Mouse (Mus musculus) frontal cortex, postnatal 10 days (tissue): ENCODE results near the gene Atox1.
A peak's percentile ranks its signal among the peaks of the same experiment; 100 is the strongest.
"Not testable (repeated sequence)": the region's sequence is repeated elsewhere in the genome, so short reads cannot be mapped to it uniquely, and the experiment has no call there.

Experiments used
- DNase-seq, 2 experiments: peaks; one replicate each; pipeline ENCODE4 v3.0.0; 2022; ENCODE audit warnings: low spot score in 2 of 2, mixed read lengths in 1 of 2

Gene Atox1

GRCm38 (mm10) chr11:55453640-55454039, 7.4 kb downstream of the Atox1 start:
- no peak for DNase-seq

GRCm38 (mm10) chr11:55450311-55450710, 10.7 kb downstream of the Atox1 start:
- no peak for DNase-seq

GRCm38 (mm10) chr11:55449531-55449930, 11.5 kb downstream of the Atox1 start:
- DNase-seq = no peak

GRCm38 (mm10) chr11:55446579-55446978, 14.5 kb downstream of the Atox1 start:
- DNase-seq = peak in 1 of 2 experiments; percentile 81

- DNase-seq = no peak
These were observed 16.3 kb downstream of the Atox1 start for GRCm38 (mm10) chr11:55444772-55445171.

GRCm38 (mm10) chr11:55439718-55440117, 21.3 kb downstream of the Atox1 start:
- no peak for DNase-seq

GRCm38 (mm10) chr11:55438031-55438430, 23.0 kb downstream of the Atox1 start:
- DNase-seq = peak; percentile 35 to 44

GRCm38 (mm10) chr11:55436089-55436488, 24.9 kb downstream of the Atox1 start:
- DNase-seq = no peak

GRCm38 (mm10) chr11:55432981-55433380, 28.1 kb downstream of the Atox1 start:
- no peak for DNase-seq

GRCm38 (mm10) chr11:55429973-55430372, 31.1 kb downstream of the Atox1 start:
- DNase-seq = no peak

- DNase-seq = peak in 1 of 2 experiments; percentile 39
These were observed 32.6 kb downstream of the Atox1 start for GRCm38 (mm10) chr11:55428186-55429012.

- no peak for DNase-seq
These were observed 36.2 kb downstream of the Atox1 start for GRCm38 (mm10) chr11:55424746-55425360.

GRCm38 (mm10) chr11:55423756-55424155, 37.3 kb downstream of the Atox1 start:
- DNase-seq = no peak

- no peak for DNase-seq
These were observed 38.1 kb downstream of the Atox1 start, which contains the start of gene Sparc for GRCm38 (mm10) chr11:55422978-55423377. Sparc (minus strand) TSS chr11:55423183.

GRCm38 (mm10) chr11:55419678-55420307, 41.2 kb downstream of the Atox1 start:
- DNase-seq = peak in 1 of 2 experiments; percentile 30

- DNase-seq = peak in 1 of 2 experiments; percentile 36
These were observed 41.8 kb downstream of the Atox1 start for GRCm38 (mm10) chr11:55419296-55419677.

GRCm38 (mm10) chr11:55418704-55419061, 42.4 kb downstream of the Atox1 start:
- DNase-seq = no peak

- DNase-seq = no peak
These were observed 42.9 kb downstream of the Atox1 start for GRCm38 (mm10) chr11:55417898-55418703.

- no peak for DNase-seq
These were observed 44.3 kb downstream of the Atox1 start for GRCm38 (mm10) chr11:55416609-55417265.

- DNase-seq = not testable (repeated sequence)
These were observed 45.3 kb downstream of the Atox1 start for GRCm38 (mm10) chr11:55415731-55416130.

- no peak for DNase-seq
These were observed 45.9 kb downstream of the Atox1 start for GRCm38 (mm10) chr11:55415036-55415704.
